Mouse (Mus musculus): ENCODE data around the gene Rgl1.

DNA sequence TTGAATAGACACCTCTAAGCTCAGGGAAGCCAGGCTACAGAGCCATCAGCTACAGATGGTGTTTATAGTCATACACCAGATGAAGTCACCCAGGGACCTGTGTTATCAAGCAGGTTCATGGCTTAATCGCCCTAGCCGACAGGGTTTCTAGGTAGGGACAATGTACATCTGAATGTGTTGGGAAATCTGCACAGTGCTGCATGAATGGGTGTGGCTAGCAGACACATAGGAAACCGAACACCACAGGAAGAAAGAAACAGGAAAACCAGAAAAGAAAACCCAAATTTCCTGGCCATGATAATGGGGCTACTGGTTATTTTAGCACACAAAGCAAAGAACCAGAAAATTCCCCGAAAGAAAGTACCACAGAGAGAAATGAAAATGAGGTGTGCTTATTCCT, 45.2 kb downstream of the Rgl1 start:
- TF ChIP-seq POLR2A (IDR thresholded peaks at IDR 0.05; ENCODE audit: low read depth, low read length) = no peak
- TF ChIP-seq CTCF (conservative IDR thresholded peaks at IDR 0.05; ENCODE audit: insufficient read depth, insufficient read length, low read depth, low read length) = no peak
